Mouse (Mus musculus) G1E (cell line): ENCODE data around the gene Ap2a2.

Source experiments
- CTCF ChIP-seq: IDR thresholded peaks from 2 replicates; pipeline ENCODE4 v1.5.1; 2012; ENCODE audit warnings: low read depth, low read length, inconsistent platforms, mixed read lengths
- GATA1 ChIP-seq: IDR thresholded peaks from 2 replicates; pipeline ENCODE4 v1.6.1; 2012; ENCODE audit warnings: borderline replicate concordance, low read length, inconsistent platforms, mixed read lengths
- GATA2 ChIP-seq: IDR thresholded peaks from 2 replicates; pipeline ENCODE4 v1.6.1; 2012; ENCODE audit warnings: low read depth, low read length, inconsistent platforms, borderline replicate concordance
- POLR2AphosphoS5 ChIP-seq: IDR thresholded peaks from 2 replicates; pipeline ENCODE4 v1.6.1; 2012; ENCODE audit warnings: low read depth, low read length, inconsistent platforms; ENCODE audit not compliant: insufficient replicate concordance
- TAL1 ChIP-seq: conservative IDR thresholded peaks from 2 replicates; pipeline ENCODE4 v1.6.1; 2012; ENCODE audit warnings: low read depth, low read length, inconsistent platforms, mixed read lengths

GRCm38 (mm10) chr7:141577801-141578200, 15.8 kb downstream of the Ap2a2 start:
- TF ChIP-seq CTCF: no peak
- TF ChIP-seq GATA1: no peak
- TF ChIP-seq POLR2AphosphoS5: no peak
- no peak for TF ChIP-seq TAL1
- TF ChIP-seq GATA2: no peak
